Mouse (Mus musculus) hematopoietic multipotent progenitor cell, adult 10-12 weeks (in vitro differentiated cells): ENCODE data around the gene Tmem184c. TPM values are rescaled to one million over a fixed set of nuclear protein-coding genes. Genes with fewer than 3 reads are reported as not detected.

Experiments used
- polyA plus RNA-seq: library from polyadenylated mRNA; stranded (reverse); fragments of >175 nt; gene quantifications from 2 replicates; pipeline ENCODE4 v1.2.3, GENCODE M21; 2012; ENCODE audit warnings: low replicate concordance

Gene Tmem184c
- polyA plus RNA-seq: 5.3 and 6.2 TPM in 2 replicates

GRCm38 (mm10) chr8:77610374-77610969 is at the start of gene Tmem184c:
Gene Tmem184c, minus strand, starts transcription at chr8:77610698.

GRCm38 (mm10) chr8:77549121-77549706 is 61.3 kb downstream of the Tmem184c start, which contains the start of gene Prmt9:
Gene Prmt9, plus strand, starts transcription at chr8:77549397.

Other genes starting within 250 kb of the Tmem184c start
- gene Arhgap10, start 92.7 kb downstream of the Tmem184c start, polyA plus RNA-seq: 4.4 and 7.8 TPM in 2 replicates
- gene Prmt9, start 61.3 kb downstream of the Tmem184c start, polyA plus RNA-seq: 3.7 and 5.9 TPM in 2 replicates
- gene Ednra, start 113.8 kb upstream of the Tmem184c start, polyA plus RNA-seq: 0.03 TPM in 1 of 2 replicates, not detected in the other